Mouse (Mus musculus): Measurements from ENCODE around the gene Actn4. TPM values are rescaled to one million over a fixed set of nuclear protein-coding genes. Genes with fewer than 3 reads are reported as not detected.

Gene Actn4
- polyA plus RNA-seq, 1 experiment from 2014 or later, result 191 TPM

DNA sequence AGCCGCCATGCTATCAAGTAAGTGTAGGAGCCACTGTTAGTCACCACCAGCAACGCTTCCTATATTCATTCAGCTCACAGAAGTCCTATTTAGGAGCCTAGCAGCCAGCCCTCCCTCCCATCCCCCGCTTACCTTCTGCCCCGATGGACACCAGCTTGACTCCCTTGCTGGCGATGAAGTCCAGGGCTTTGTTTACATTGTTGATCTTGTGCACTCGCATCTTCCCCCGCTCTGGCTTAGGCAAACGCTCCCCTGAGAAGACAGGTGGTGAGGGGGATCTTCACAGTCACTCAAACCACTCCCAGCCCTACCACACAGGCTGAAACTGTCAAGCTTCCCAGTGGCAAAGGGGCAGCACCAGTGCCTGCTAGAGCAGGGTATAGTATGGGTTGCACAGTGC lies 43.6 kb downstream of the Actn4 start:
- WGBS, result 69% methylated on average over 8 of the region's 8 CpGs
- peaks cover 38% of the 10 kb centered on the region for H3K36me3 ChIP-seq (ENCODE audit: control insufficient read depth, insufficient read depth, low read length)

DNA sequence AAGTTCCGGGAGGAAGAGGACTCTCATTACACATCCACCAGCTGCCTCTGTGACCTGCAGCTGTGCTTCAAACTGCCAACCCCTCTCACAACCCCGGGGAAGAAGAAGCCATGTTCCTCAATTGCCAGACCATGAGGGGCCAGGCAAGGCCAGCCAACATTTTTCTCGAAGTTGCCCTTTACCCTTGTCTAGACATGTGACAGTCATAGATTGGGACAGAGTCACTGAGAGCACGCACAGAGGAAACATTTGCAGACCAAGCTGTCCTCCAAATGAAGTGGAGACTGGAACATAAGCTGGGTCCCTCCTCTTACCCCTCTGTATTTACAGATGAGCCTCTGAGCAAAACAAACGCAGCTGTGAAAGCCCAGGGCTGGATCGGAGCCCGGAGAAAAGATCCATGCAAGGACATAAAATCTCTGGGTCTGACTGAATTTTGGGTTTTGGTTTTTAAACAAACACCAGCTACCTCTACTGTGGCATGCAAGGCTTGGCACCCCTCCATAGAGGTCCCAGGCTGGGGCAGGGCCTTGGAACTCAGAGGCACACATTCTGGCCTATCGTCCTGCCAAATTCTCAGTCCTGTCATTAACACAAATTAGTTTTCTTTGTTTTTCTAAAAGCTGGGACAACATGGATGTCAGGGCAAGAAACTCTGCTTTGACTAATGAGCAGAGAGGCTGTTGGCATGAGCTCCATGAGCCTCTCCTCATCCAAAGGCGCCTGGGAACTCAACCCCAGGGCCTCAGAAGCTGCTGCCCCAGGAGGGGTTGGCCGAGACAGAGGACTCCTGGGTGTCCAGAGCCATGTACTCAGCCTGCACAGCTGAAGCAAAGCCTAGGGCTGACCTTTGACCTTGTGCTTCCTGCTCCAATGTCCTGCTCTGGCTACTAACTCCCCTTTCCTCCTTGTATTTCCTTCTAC lies 44.4 kb downstream of the Actn4 start:
- 77% methylated on average over 10 of the region's 10 CpGs for WGBS
- Histone ChIP-seq H3K27me3 (replicated peaks; ENCODE audit: control insufficient read depth, insufficient read depth, low read length) (no peaks in the 10 kb centered on the region), H3K9me3 (ENCODE audit: control insufficient read depth, low read length) (no peaks in the 10 kb centered on the region), H3K4me2 (no peak overlapping the region), H3K4me3 (ENCODE audit: low read depth, low read length) (no peak overlapping the region), H3K4me1 (replicated peaks; ENCODE audit: control insufficient read depth, insufficient read depth, low read length) (peaks cover 51% of the 10 kb centered on the region), H3K36me3 (ENCODE audit: control insufficient read depth, insufficient read depth, low read length) (peaks cover 45% of the 10 kb centered on the region), H3K27ac (ENCODE audit: low read depth, low read length) (peak overlapping the region; percentile 17; the same call in 1 of the 2 replicates), H3K9ac (ENCODE audit: low read depth, low read length) (no peak overlapping the region)
- no peak for ATAC-seq (replicated peaks; ENCODE audit: low FRiP score)
- no peak for DNase-seq (ENCODE audit: low spot score)

More for the DNA sequence above, 43.6 kb downstream of the Actn4 start:
- Histone ChIP-seq H3K27ac (ENCODE audit: low read depth, low read length) (no peak overlapping the region), H3K9me3 (ENCODE audit: control insufficient read depth, low read length) (no peaks in the 10 kb centered on the region), H3K4me3 (ENCODE audit: low read depth, low read length) (no peak overlapping the region), H3K9ac (ENCODE audit: low read depth, low read length) (no peak overlapping the region), H3K27me3 (replicated peaks; ENCODE audit: control insufficient read depth, insufficient read depth, low read length) (no peaks in the 10 kb centered on the region), H3K4me1 (replicated peaks; ENCODE audit: control insufficient read depth, insufficient read depth, low read length) (peaks cover 59% of the 10 kb centered on the region), H3K4me2 (no peak overlapping the region)
- no peak for ATAC-seq (replicated peaks; ENCODE audit: low FRiP score)
- DNase-seq (ENCODE audit: low spot score), result no peak

DNA sequence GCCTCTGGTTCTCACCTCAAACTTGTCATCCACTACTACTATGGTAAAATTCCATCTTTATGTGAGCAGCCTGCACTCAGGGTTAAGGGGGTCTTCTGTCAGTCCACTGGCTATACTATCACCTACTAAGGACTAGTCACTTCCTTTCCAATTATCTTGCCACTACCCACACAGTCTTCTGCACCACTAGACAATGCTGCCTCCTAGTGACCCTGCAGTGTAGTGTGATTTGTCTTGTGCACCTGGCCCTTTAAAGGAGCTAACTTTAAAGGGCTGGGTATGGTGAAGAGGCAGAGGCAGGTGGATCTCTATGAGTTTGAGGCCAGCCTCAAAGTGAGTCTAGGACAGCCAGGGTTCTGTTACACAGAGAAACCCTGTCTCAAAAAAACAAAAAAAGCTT lies 45.6 kb downstream of the Actn4 start:
- Histone ChIP-seq H3K4me3 (ENCODE audit: low read depth, low read length) (no peak overlapping the region), H3K9ac (ENCODE audit: low read depth, low read length) (no peak overlapping the region), H3K4me2 (no peak overlapping the region), H3K4me1 (replicated peaks; ENCODE audit: control insufficient read depth, insufficient read depth, low read length) (peaks cover 39% of the 10 kb centered on the region), H3K27me3 (replicated peaks; ENCODE audit: control insufficient read depth, insufficient read depth, low read length) (no peaks in the 10 kb centered on the region), H3K27ac (ENCODE audit: low read depth, low read length) (no peak overlapping the region), H3K36me3 (ENCODE audit: control insufficient read depth, insufficient read depth, low read length) (peaks cover 58% of the 10 kb centered on the region), H3K9me3 (ENCODE audit: control insufficient read depth, low read length) (no peaks in the 10 kb centered on the region)
- DNase-seq (ENCODE audit: low spot score) (no peak), ATAC-seq (replicated peaks; ENCODE audit: low FRiP score) (no peak)

DNA sequence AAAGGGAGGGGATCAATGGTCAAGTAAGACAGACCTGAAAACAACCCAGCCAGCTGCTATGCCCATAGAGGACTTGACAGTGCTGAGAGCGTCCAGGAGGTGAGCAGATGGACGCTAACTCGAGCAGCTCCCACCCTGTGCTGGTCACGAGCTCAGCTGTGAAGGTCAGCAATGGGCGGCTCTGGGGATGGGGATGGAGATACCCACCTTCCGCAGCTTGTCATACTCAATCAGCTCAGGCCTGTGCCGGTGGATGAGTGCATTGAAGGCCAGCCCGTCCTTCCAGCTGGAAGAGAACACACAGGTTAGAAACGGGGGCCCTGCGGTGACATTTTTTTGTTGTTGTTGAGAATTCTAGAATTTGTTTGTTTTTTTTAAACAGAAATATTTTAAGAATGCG lies 49.0 kb downstream of the Actn4 start:
- Histone ChIP-seq H3K4me1 (replicated peaks; ENCODE audit: control insufficient read depth, insufficient read depth, low read length) (peaks cover 10% of the 10 kb centered on the region), H3K27ac (ENCODE audit: low read depth, low read length) (no peak overlapping the region), H3K9me3 (ENCODE audit: control insufficient read depth, low read length) (no peaks in the 10 kb centered on the region), H3K4me3 (ENCODE audit: low read depth, low read length) (no peak overlapping the region), H3K27me3 (replicated peaks; ENCODE audit: control insufficient read depth, insufficient read depth, low read length) (no peaks in the 10 kb centered on the region), H3K36me3 (ENCODE audit: control insufficient read depth, insufficient read depth, low read length) (peaks cover 75% of the 10 kb centered on the region), H3K9ac (ENCODE audit: low read depth, low read length) (no peak overlapping the region), H3K4me2 (no peak overlapping the region)
- no peak for ATAC-seq (replicated peaks; ENCODE audit: low FRiP score)
- no peak for DNase-seq (ENCODE audit: low spot score)
- 83% methylated on average over 11 of the region's 11 CpGs for WGBS

DNA sequence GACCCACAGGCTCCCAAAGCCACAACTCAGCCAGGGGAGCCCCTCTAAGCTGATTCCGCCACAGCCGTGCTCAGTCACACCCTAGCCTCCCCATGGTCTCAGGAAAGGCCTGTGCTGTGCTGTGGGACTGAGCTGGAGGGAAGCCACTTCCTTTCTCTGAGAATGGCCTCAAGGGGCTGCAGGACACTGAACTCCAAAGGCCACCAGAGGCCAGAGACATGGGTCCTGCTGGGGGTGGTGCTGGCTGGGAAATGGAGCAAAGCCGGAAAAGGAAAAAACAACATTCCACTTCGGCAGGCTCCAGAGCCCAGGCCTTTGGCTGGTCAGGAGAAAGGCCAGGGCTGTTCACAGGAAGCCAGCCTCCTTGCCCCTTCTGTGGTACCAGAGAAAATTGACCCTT lies 50.5 kb downstream of the Actn4 start:
- H3K9ac ChIP-seq (ENCODE audit: low read depth, low read length), result no peak overlapping the region
- H3K27me3 ChIP-seq (replicated peaks; ENCODE audit: control insufficient read depth, insufficient read depth, low read length), result no peaks in the 10 kb centered on the region
- no peak overlapping the region for H3K4me3 ChIP-seq (ENCODE audit: low read depth, low read length)
- no peaks in the 10 kb centered on the region for H3K9me3 ChIP-seq (ENCODE audit: control insufficient read depth, low read length)
- H3K36me3 ChIP-seq (ENCODE audit: control insufficient read depth, insufficient read depth, low read length), result peaks cover 81% of the 10 kb centered on the region
- no peak overlapping the region for H3K4me2 ChIP-seq
- H3K27ac ChIP-seq (ENCODE audit: low read depth, low read length), result peak overlapping the region; percentile 54; the same call in 1 of the 2 replicates
- ATAC-seq (replicated peaks; ENCODE audit: low FRiP score), result peak; percentile 58; the same call in 1 of the 2 replicates
- H3K4me1 ChIP-seq (replicated peaks; ENCODE audit: control insufficient read depth, insufficient read depth, low read length), result peaks cover 6% of the 10 kb centered on the region; the same call in 1 of the 2 replicates
- 70% methylated on average over 4 of the region's 4 CpGs for WGBS
- no peak for DNase-seq (ENCODE audit: low spot score)

DNA sequence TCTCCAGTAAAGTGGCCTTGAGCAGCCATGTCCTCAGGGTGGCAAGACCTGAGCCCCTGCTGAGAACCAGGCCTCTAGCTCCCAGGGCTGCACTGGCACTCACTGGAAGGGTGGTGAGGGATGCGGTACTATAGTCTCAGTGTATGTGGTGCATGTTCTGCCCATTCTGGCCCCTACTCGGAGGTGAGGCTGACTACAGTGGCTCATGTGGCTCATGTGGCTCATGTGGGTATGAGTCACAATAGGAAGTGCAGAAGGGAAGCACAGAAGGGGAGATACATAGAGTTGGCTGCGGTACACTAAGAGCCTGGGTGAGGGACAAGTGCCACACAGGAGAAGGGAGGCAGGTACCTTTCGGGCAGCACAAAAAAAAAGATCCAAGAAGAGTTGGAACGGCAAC lies 54.9 kb downstream of the Actn4 start:
- ATAC-seq (replicated peaks; ENCODE audit: low FRiP score), result no peak
- 87% methylated on average over 5 of the region's 5 CpGs for WGBS
- Histone ChIP-seq H3K4me3 (ENCODE audit: low read depth, low read length) (no peak overlapping the region), H3K4me1 (replicated peaks; ENCODE audit: control insufficient read depth, insufficient read depth, low read length) (no peaks in the 10 kb centered on the region), H3K4me2 (no peak overlapping the region), H3K27me3 (replicated peaks; ENCODE audit: control insufficient read depth, insufficient read depth, low read length) (no peaks in the 10 kb centered on the region), H3K9me3 (ENCODE audit: control insufficient read depth, low read length) (no peaks in the 10 kb centered on the region), H3K27ac (ENCODE audit: low read depth, low read length) (no peak overlapping the region), H3K36me3 (ENCODE audit: control insufficient read depth, insufficient read depth, low read length) (peaks cover 88% of the 10 kb centered on the region), H3K9ac (ENCODE audit: low read depth, low read length) (no peak overlapping the region)
- no peak for DNase-seq (ENCODE audit: low spot score)

DNA sequence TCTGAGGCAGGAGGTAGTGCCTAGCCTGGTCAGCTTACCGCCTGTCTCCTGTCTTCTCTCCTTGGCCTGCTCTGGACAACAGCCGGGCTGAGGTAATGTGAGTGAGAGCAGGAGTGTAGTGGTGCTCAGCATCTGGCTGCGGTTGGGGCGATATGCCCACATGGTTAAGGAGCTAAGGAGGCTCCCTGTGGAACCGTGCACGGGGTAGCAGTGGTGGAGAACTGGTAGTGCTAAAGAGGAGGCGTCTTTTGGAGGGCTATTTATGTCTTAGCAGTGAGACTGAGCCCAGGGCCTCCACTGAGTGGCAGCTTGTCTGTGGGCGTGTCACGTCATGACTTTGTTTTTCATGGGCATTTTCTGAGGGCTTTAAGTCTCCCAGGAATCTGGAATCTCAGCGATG lies 58.4 kb downstream of the Actn4 start:
- DNase-seq (ENCODE audit: low spot score), result no peak
- 93% methylated on average over 10 of the region's 10 CpGs for WGBS
- no peak overlapping the region for H3K27ac ChIP-seq (ENCODE audit: low read depth, low read length)
- peaks cover 89% of the 10 kb centered on the region for H3K36me3 ChIP-seq (ENCODE audit: control insufficient read depth, insufficient read depth, low read length)
- no peak overlapping the region for H3K4me3 ChIP-seq (ENCODE audit: low read depth, low read length)
- H3K9me3 ChIP-seq (ENCODE audit: control insufficient read depth, low read length), result no peaks in the 10 kb centered on the region
- H3K4me2 ChIP-seq, result no peak overlapping the region
- no peak for ATAC-seq (replicated peaks; ENCODE audit: low FRiP score)
- no peaks in the 10 kb centered on the region for H3K27me3 ChIP-seq (replicated peaks; ENCODE audit: control insufficient read depth, insufficient read depth, low read length)
- no peaks in the 10 kb centered on the region for H3K4me1 ChIP-seq (replicated peaks; ENCODE audit: control insufficient read depth, insufficient read depth, low read length)
- H3K9ac ChIP-seq (ENCODE audit: low read depth, low read length), result no peak overlapping the region

DNA sequence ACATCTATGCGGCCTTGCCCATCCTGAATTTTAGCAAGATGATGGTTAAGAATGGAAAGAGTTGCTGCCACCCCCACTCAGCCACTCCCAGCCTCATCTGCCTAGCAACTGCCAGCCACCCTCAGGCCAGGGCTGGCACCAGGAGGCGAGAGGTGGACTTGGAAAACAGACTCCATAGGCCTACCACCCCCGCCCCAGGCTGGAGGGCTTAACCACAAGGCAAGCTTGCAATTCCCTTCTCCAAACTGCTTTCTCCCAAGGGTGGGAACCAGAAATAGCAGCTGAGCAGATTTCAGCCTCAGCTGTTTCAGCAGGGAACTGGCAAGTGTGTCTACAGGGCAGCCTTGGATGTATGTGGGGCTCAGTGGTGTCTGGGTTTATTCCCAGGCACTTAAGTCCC lies 59.3 kb downstream of the Actn4 start:
- Histone ChIP-seq H3K9me3 (ENCODE audit: control insufficient read depth, low read length) (no peaks in the 10 kb centered on the region), H3K4me2 (no peak overlapping the region), H3K27ac (ENCODE audit: low read depth, low read length) (no peak overlapping the region), H3K36me3 (ENCODE audit: control insufficient read depth, insufficient read depth, low read length) (peaks cover 92% of the 10 kb centered on the region), H3K9ac (ENCODE audit: low read depth, low read length) (no peak overlapping the region), H3K4me3 (ENCODE audit: low read depth, low read length) (no peak overlapping the region), H3K4me1 (replicated peaks; ENCODE audit: control insufficient read depth, insufficient read depth, low read length) (no peaks in the 10 kb centered on the region), H3K27me3 (replicated peaks; ENCODE audit: control insufficient read depth, insufficient read depth, low read length) (no peaks in the 10 kb centered on the region)
- DNase-seq (ENCODE audit: low spot score), result no peak
- WGBS, result 99% methylated on average over 3 of the region's 3 CpGs
- ATAC-seq (replicated peaks; ENCODE audit: low FRiP score), result no peak

DNA sequence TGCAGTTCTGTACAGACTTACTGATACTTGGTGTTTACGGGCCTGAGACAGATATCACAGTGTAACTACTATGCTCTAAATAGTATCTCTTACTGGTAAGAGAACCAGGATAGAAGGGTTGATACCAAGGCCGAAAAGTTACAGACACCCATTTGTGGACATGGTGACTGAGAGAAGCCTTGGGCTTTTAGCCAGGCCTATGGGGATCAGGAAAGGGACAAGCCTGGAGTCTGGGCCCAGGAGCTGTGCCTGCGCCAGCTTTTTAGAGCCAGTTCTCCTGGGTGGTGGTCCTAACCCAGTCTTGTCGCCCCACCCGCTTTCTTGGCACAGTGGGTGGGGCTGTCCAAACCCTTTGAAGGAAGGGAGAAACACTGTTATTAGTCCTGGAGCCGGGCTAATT lies 60.0 kb downstream of the Actn4 start:
- DNase-seq (ENCODE audit: low spot score) (no peak), ATAC-seq (replicated peaks; ENCODE audit: low FRiP score) (no peak)
- 95% methylated on average over 6 of the region's 6 CpGs for WGBS
- Histone ChIP-seq H3K4me2 (no peak overlapping the region), H3K27me3 (replicated peaks; ENCODE audit: control insufficient read depth, insufficient read depth, low read length) (no peaks in the 10 kb centered on the region), H3K9ac (ENCODE audit: low read depth, low read length) (no peak overlapping the region), H3K36me3 (ENCODE audit: control insufficient read depth, insufficient read depth, low read length) (peaks cover 90% of the 10 kb centered on the region), H3K4me1 (replicated peaks; ENCODE audit: control insufficient read depth, insufficient read depth, low read length) (no peaks in the 10 kb centered on the region), H3K27ac (ENCODE audit: low read depth, low read length) (no peak overlapping the region), H3K9me3 (ENCODE audit: control insufficient read depth, low read length) (no peaks in the 10 kb centered on the region), H3K4me3 (ENCODE audit: low read depth, low read length) (no peak overlapping the region)

Measured in liver, embryonic 11.5 days (tissue).